Mouse (Mus musculus) neural tube, embryonic 10.5 days (tissue): ENCODE results near the gene Gm49321.

ENCODE experiments used
- DNase-seq: peaks from one replicate; pipeline ENCODE4 v3.0.0-alpha.2; 2017; ENCODE audit warnings: low spot score; ENCODE audit errors: extremely low spot score

The Gm49321 gene

GRCm38 (mm10) chr12:74009448-74009911 lies 72.0 kb downstream of the Gm49321 start:
- peak; percentile 48 for DNase-seq

- DNase-seq, result peak; percentile 85
These were observed 76.3 kb downstream of the Gm49321 start for GRCm38 (mm10) chr12:74013739-74014138.

GRCm38 (mm10) chr12:74014739-74015270 lies 77.4 kb downstream of the Gm49321 start:
- DNase-seq, result no peak

- DNase-seq, result no peak
These were observed 78.0 kb downstream of the Gm49321 start for GRCm38 (mm10) chr12:74015491-74015890.
